Mouse (Mus musculus) embryonic facial prominence, embryonic 12.5 days (tissue): ENCODE data around the gene Filip1l. TPM values are rescaled to one million over a fixed set of nuclear protein-coding genes. Genes with fewer than 3 reads are reported as not detected.

Experiments
- ATAC-seq: fragments of 200-750 bp; cut with Nextera tagmentation; 2 replicates; pipeline ENCODE4 v1.8.0; 2017; ENCODE audit not compliant: insufficient number of reproducible peaks, insufficient read depth, low FRiP score, low TSS enrichment
- H3K27ac ChIP-seq: fragments of 300-500 bp; sonication (generic); 2 replicates; pipeline ENCODE4 v1.5.1; 2016; ENCODE audit warnings: mild to moderate bottlenecking
- H3K27me3 ChIP-seq: fragments of 300-500 bp; sonication (generic); 2 replicates; pipeline ENCODE4 v1.6.1; 2016; ENCODE audit warnings: mild to moderate bottlenecking, moderate library complexity
- H3K36me3 ChIP-seq: fragments of 300-500 bp; sonication (generic); 2 replicates; pipeline ENCODE4 v1.6.1; 2016; ENCODE audit warnings: mild to moderate bottlenecking
- H3K4me1 ChIP-seq: fragments of 300-500 bp; sonication (generic); 2 replicates; pipeline ENCODE4 v1.6.1; 2016
- H3K4me2 ChIP-seq: fragments of 300-500 bp; sonication (generic); replicated peaks from 2 replicates; pipeline ENCODE4 v1.6.1; 2016; ENCODE audit warnings: mild to moderate bottlenecking, moderate library complexity
- H3K4me3 ChIP-seq: fragments of 300-500 bp; sonication (generic); 2 replicates; pipeline ENCODE4 v1.5.1; 2016; ENCODE audit warnings: mild to moderate bottlenecking
- H3K9ac ChIP-seq: fragments of 300-500 bp; sonication (generic); 2 replicates; pipeline ENCODE4 v1.6.1; 2016; ENCODE audit warnings: mild to moderate bottlenecking, moderate library complexity
- H3K9me3 ChIP-seq: fragments of 300-500 bp; sonication (generic); 2 replicates; pipeline ENCODE4 v1.6.1; 2016; ENCODE audit warnings: mild to moderate bottlenecking, moderate library complexity
- WGBS: fragments of 180-500 bp; shearing (Covaris S2); methylation state at CpG from one replicate; pipeline ENCODE4 v1.1.7; 2016; 5-methylcytosine and 5-hydroxymethylcytosine counted together
- polyA plus RNA-seq: library from polyadenylated mRNA; unstranded; fragments of >200 nt; fragmentation: Nextera tagmentation; extraction: Ambion mirVana; gene quantifications from 2 replicates; pipeline ENCODE4 v1.2.1, GENCODE M21; 2016

Filip1l gene
- polyA plus RNA-seq, 1 experiment from 2014 or later = 27.4 TPM

DNA sequence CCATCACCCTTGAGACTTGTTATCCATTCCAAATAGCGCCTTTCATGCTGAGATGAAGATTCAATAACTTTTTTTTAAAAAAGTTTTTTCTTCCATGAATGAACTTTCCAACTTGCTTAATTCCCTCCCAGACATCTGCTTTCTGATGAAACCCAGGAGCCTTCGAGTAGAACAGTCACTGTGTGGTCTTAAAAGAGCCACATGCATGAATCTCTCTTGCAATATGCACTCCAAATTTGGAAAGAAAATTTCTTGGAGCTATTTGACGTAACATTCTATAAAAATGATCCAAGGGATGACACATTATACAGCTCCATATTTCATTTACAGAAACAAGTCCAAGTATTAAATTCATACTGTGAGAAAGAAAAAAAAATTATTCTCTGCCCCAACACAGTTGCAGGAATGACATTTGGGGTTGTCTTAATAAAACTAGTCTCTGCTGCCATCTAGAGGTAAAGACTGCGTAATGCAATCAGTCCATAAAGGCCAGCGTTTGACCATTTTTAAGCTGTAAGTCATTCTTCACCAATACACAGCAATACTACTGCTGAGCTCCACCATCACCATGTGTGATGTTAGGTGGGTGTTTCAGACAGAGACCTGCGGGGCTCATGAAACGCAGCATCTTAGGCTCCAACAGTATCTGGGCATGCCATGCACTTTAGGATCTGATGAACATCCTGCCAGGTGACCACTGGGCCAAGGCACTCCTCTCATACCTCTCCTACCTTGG lies 240.7 kb downstream of the Filip1l start:
- no peak overlapping the region for H3K27ac ChIP-seq
- no peaks in the 10 kb centered on the region for H3K9me3 ChIP-seq
- ATAC-seq = no peak
- H3K9ac ChIP-seq = no peak overlapping the region
- 41% methylated on average over 7 of the region's 7 CpGs for whole genome bisulfite sequencing
- no peaks in the 10 kb centered on the region for H3K36me3 ChIP-seq
- no peaks in the 10 kb centered on the region for H3K4me1 ChIP-seq
- no peak overlapping the region for H3K4me3 ChIP-seq
- no peak overlapping the region for H3K4me2 ChIP-seq
- no peaks in the 10 kb centered on the region for H3K27me3 ChIP-seq

GRCm38 (mm10) chr16:57597295-57597957 lies 244.5 kb downstream of the Filip1l start:
- ATAC-seq = no peak
- Histone ChIP-seq H3K4me3 (no peak overlapping the region), H3K9ac (no peak overlapping the region), H3K9me3 (no peaks in the 10 kb centered on the region), H3K27ac (no peak overlapping the region), H3K4me1 (no peaks in the 10 kb centered on the region), H3K27me3 (no peaks in the 10 kb centered on the region), H3K36me3 (no peaks in the 10 kb centered on the region), H3K4me2 (no peak overlapping the region)
- WGBS = 87% methylated on average over 4 of the region's 4 CpGs

GRCm38 (mm10) chr16:57601031-57601430 lies 248.1 kb downstream of the Filip1l start:
- Histone ChIP-seq H3K4me2 (no peak overlapping the region), H3K9ac (no peak overlapping the region), H3K4me3 (no peak overlapping the region), H3K27me3 (no peaks in the 10 kb centered on the region), H3K4me1 (peaks cover 6% of the 10 kb centered on the region; the same call in 1 of the 2 replicates), H3K9me3 (no peaks in the 10 kb centered on the region), H3K27ac (no peak overlapping the region), H3K36me3 (no peaks in the 10 kb centered on the region)
- no peak for ATAC-seq

DNA sequence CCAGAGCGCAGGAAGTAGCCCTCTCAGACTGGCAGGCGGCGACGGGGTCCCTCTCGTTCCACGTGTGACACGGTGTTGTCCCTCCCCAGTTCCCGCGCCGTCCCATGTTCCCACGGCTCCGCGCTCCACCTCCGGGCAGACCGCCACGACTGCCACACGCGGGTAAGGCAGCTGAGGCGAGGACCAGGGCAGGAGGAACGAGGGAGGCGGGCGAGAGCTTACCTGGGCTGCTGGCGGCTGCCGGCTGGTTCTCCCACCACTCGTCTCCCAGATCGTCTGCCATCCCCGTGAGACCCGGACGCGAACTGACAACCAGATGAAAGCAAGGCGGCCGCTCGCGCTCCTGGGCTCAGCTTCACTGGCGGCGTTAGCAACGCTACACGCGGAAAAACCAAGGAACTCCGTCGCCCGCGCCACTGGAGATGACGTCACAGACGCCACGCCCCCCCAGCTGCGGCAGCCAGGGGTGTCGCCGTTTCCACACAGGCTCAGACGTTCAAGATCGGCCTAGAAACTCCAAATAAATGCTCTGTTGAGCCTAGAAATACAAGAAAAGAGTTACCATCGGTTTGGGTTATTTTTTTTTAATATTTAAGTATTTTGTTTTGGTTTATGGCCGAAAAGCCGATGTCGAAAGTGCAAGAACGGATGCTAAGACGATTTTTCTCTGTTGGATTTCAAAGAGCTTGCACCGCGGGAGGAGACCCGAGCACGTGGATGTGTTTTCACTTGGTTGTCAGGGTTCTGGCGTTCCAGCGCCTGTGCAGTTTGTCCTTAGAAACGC lies 253.7 kb downstream of the Filip1l start, which contains the start of gene Cmss1:
TSS of gene Cmss1 (minus strand) at position 421 of the 784 bp plus-strand sequence.
- WGBS = under 1% methylated on average over 64 of the region's 64 CpGs
- ATAC-seq = peak; percentile 44; the same call in 1 of the 2 replicates
- no peaks in the 10 kb centered on the region for H3K36me3 ChIP-seq
- H3K27me3 ChIP-seq = no peaks in the 10 kb centered on the region
- H3K4me2 ChIP-seq = peak within 1 kb of the TSS; percentile 72
- no peaks in the 10 kb centered on the region for H3K9me3 ChIP-seq
- peak within 1 kb of the TSS; percentile 63 for H3K9ac ChIP-seq
- H3K4me3 ChIP-seq = peak within 1 kb of the TSS; percentile 91
- H3K27ac ChIP-seq = no peak within 1 kb of the TSS
- peaks cover 10% of the 10 kb centered on the region for H3K4me1 ChIP-seq

GRCm38 (mm10) chr16:57611768-57612167 lies 258.9 kb downstream of the Filip1l start:
- WGBS = 9% methylated on average over 1 of the region's 1 CpGs
- ATAC-seq = no peak

More at GRCm38 (mm10) chr16:57611768-57612167, 258.9 kb downstream of the Filip1l start:
- H3K9ac ChIP-seq = no peak overlapping the region
- no peaks in the 10 kb centered on the region for H3K36me3 ChIP-seq
- H3K4me1 ChIP-seq = peaks cover 4% of the 10 kb centered on the region; the same call in 1 of the 2 replicates
- H3K4me2 ChIP-seq = no peak overlapping the region
- H3K4me3 ChIP-seq = no peak overlapping the region
- H3K27me3 ChIP-seq = no peaks in the 10 kb centered on the region
- no peaks in the 10 kb centered on the region for H3K9me3 ChIP-seq
- no peak overlapping the region for H3K27ac ChIP-seq

Other genes starting within 250 kb of the Filip1l start
- 58.4 and 61.1 TPM in 2 replicates for gene Tomm70a, start 231.4 kb upstream of the Filip1l start, polyA plus RNA-seq
- gene Nit2, start 185.8 kb upstream of the Filip1l start, polyA plus RNA-seq = 77.2 and 77.7 TPM in 2 replicates
- gene Tbc1d23, start 121.6 kb upstream of the Filip1l start, polyA plus RNA-seq = 31.1 and 32.6 TPM in 2 replicates
- gene Tmem30c, start 60.2 kb upstream of the Filip1l start, polyA plus RNA-seq = 0.14 TPM in 1 of 2 replicates, not detected in the other